Mouse (Mus musculus): ENCODE results near the gene Srrm2. TPM values are rescaled to one million over a fixed set of nuclear protein-coding genes. Genes with fewer than 3 reads are reported as not detected.
A peak's percentile ranks its signal among the peaks of the same experiment; 100 is the strongest.

Gene Srrm2
- polyA plus RNA-seq, 1 experiment from 2014 or later: 416 TPM

- H3K36me3 ChIP-seq: peaks cover 99% of the 10 kb centered on the region
Observed at GRCm38 (mm10) chr17:23819235-23819634, 28.9 kb downstream of the Srrm2 start.

GRCm38 (mm10) chr17:23820731-23821130, 30.4 kb downstream of the Srrm2 start:
- Histone ChIP-seq H3K36me3 (peaks cover 99% of the 10 kb centered on the region), H3K4me3 (no peak overlapping the region), H3K4me2 (no peak overlapping the region), H3K4me1 (no peaks in the 10 kb centered on the region), H3K9ac (no peak overlapping the region), H3K27me3 (no peaks in the 10 kb centered on the region), H3K9me3 (peaks cover 12% of the 10 kb centered on the region; the same call in 1 of the 2 replicates), H3K27ac (no peak overlapping the region)
- 97% methylated on average over 5 of the region's 5 CpGs for WGBS
- ATAC-seq (ENCODE audit: borderline replicate concordance, extremely low read depth, low FRiP score, low TSS enrichment): no peak

More at GRCm38 (mm10) chr17:23819235-23819634, 28.9 kb downstream of the Srrm2 start:
- H3K27ac ChIP-seq: no peak overlapping the region
- ATAC-seq (ENCODE audit: borderline replicate concordance, extremely low read depth, low FRiP score, low TSS enrichment): no peak
- no peak overlapping the region for H3K9ac ChIP-seq
- WGBS: 97% methylated on average over 25 of the region's 25 CpGs
- no peaks in the 10 kb centered on the region for H3K4me1 ChIP-seq
- no peak overlapping the region for H3K4me3 ChIP-seq
- no peak overlapping the region for H3K4me2 ChIP-seq
- no peaks in the 10 kb centered on the region for H3K27me3 ChIP-seq
- peaks cover 12% of the 10 kb centered on the region; the same call in 1 of the 2 replicates for H3K9me3 ChIP-seq

GRCm38 (mm10) chr17:23822094-23822493, 31.8 kb downstream of the Srrm2 start:
- H3K4me1 ChIP-seq: peaks cover 5% of the 10 kb centered on the region
- no peak overlapping the region for H3K4me2 ChIP-seq
- peaks cover 97% of the 10 kb centered on the region for H3K36me3 ChIP-seq
- no peaks in the 10 kb centered on the region for H3K27me3 ChIP-seq
- peaks cover 12% of the 10 kb centered on the region; the same call in 1 of the 2 replicates for H3K9me3 ChIP-seq
- ATAC-seq (ENCODE audit: borderline replicate concordance, extremely low read depth, low FRiP score, low TSS enrichment): peak; percentile 27; the same call in 1 of the 2 replicates
- no peak overlapping the region for H3K9ac ChIP-seq
- WGBS: 54% methylated on average over 5 of the region's 6 CpGs
- H3K4me3 ChIP-seq: no peak overlapping the region
- no peak overlapping the region for H3K27ac ChIP-seq

GRCm38 (mm10) chr17:23823018-23823417, 32.7 kb downstream of the Srrm2 start:
- Histone ChIP-seq H3K9ac (no peak overlapping the region), H3K4me1 (peaks cover 14% of the 10 kb centered on the region), H3K36me3 (peaks cover 88% of the 10 kb centered on the region), H3K9me3 (peaks cover 11% of the 10 kb centered on the region; the same call in 1 of the 2 replicates), H3K4me2 (no peak overlapping the region), H3K27ac (no peak overlapping the region), H3K4me3 (no peak overlapping the region), H3K27me3 (no peaks in the 10 kb centered on the region)
- no peak for ATAC-seq (ENCODE audit: borderline replicate concordance, extremely low read depth, low FRiP score, low TSS enrichment)
- 80% methylated on average over 16 of the region's 16 CpGs for WGBS

- Histone ChIP-seq H3K9me3 (peaks cover 5% of the 10 kb centered on the region; the same call in 1 of the 2 replicates), H3K27me3 (no peaks in the 10 kb centered on the region), H3K36me3 (peaks cover 82% of the 10 kb centered on the region), H3K4me3 (no peak overlapping the region), H3K27ac (no peak overlapping the region), H3K4me2 (no peak overlapping the region), H3K9ac (no peak overlapping the region), H3K4me1 (peaks cover 16% of the 10 kb centered on the region)
- ATAC-seq (ENCODE audit: borderline replicate concordance, extremely low read depth, low FRiP score, low TSS enrichment): no peak
- WGBS: 88% methylated on average over 12 of the region's 12 CpGs
Observed at GRCm38 (mm10) chr17:23823614-23824013, 33.3 kb downstream of the Srrm2 start.

- Histone ChIP-seq H3K4me1 (peaks cover 16% of the 10 kb centered on the region), H3K36me3 (peaks cover 63% of the 10 kb centered on the region), H3K4me3 (no peak overlapping the region), H3K27me3 (no peaks in the 10 kb centered on the region), H3K9me3 (no peaks in the 10 kb centered on the region), H3K4me2 (no peak overlapping the region), H3K9ac (no peak overlapping the region), H3K27ac (no peak overlapping the region)
- 75% methylated on average over 4 of the region's 4 CpGs for WGBS
- no peak for ATAC-seq (ENCODE audit: borderline replicate concordance, extremely low read depth, low FRiP score, low TSS enrichment)
Observed at GRCm38 (mm10) chr17:23825591-23825990, 35.3 kb downstream of the Srrm2 start.

- peak; percentile 70 for ATAC-seq (ENCODE audit: borderline replicate concordance, extremely low read depth, low FRiP score, low TSS enrichment)
- peak overlapping the region; percentile 71 for H3K4me2 ChIP-seq
- 0% methylated on average over 47 of the region's 47 CpGs for WGBS
- peak overlapping the region; percentile 79 for H3K27ac ChIP-seq
- peaks cover 16% of the 10 kb centered on the region for H3K27me3 ChIP-seq
- H3K9ac ChIP-seq: peak overlapping the region; percentile 73
- no peaks in the 10 kb centered on the region for H3K9me3 ChIP-seq
- H3K4me1 ChIP-seq: peaks cover 16% of the 10 kb centered on the region
- peak overlapping the region; percentile 75 for H3K4me3 ChIP-seq
- H3K36me3 ChIP-seq: peaks cover 35% of the 10 kb centered on the region
Observed at GRCm38 (mm10) chr17:23828271-23829001, 38.1 kb downstream of the Srrm2 start.

- peak within 1 kb of the TSS; percentile 71 for H3K4me2 ChIP-seq
- peak within 1 kb of the TSS; percentile 73 for H3K9ac ChIP-seq
- WGBS: under 1% methylated on average over 38 of the region's 42 CpGs
- peak within 1 kb of the TSS; percentile 75 for H3K4me3 ChIP-seq
- peak within 1 kb of the TSS; percentile 93 for H3K27ac ChIP-seq
- H3K9me3 ChIP-seq: no peaks in the 10 kb centered on the region
- H3K36me3 ChIP-seq: peaks cover 28% of the 10 kb centered on the region
- peaks cover 16% of the 10 kb centered on the region for H3K4me1 ChIP-seq
- ATAC-seq (ENCODE audit: borderline replicate concordance, extremely low read depth, low FRiP score, low TSS enrichment): peak; percentile 93
- peaks cover 21% of the 10 kb centered on the region for H3K27me3 ChIP-seq
Observed at GRCm38 (mm10) chr17:23829064-23829619, 38.8 kb downstream of the Srrm2 start, which contains the start of gene Elob. Gene Elob (minus strand): TSS chr17:23829136.

GRCm38 (mm10) chr17:23831201-23831600, 40.9 kb downstream of the Srrm2 start:
- H3K4me3 ChIP-seq: no peak overlapping the region
- WGBS: 96% methylated on average over 1 of the region's 1 CpGs
- H3K4me2 ChIP-seq: no peak overlapping the region
- no peak for ATAC-seq (ENCODE audit: borderline replicate concordance, extremely low read depth, low FRiP score, low TSS enrichment)
- H3K9ac ChIP-seq: no peak overlapping the region
- H3K4me1 ChIP-seq: peaks cover 16% of the 10 kb centered on the region
- H3K9me3 ChIP-seq: no peaks in the 10 kb centered on the region
- H3K36me3 ChIP-seq: peaks cover 8% of the 10 kb centered on the region
- H3K27ac ChIP-seq: no peak overlapping the region
- peaks cover 21% of the 10 kb centered on the region for H3K27me3 ChIP-seq

GRCm38 (mm10) chr17:23836006-23836575, 45.8 kb downstream of the Srrm2 start, which contains the start of gene Prss33:
Gene Prss33 (minus strand): TSS chr17:23836056.
- Histone ChIP-seq H3K4me3 (no peak within 1 kb of the TSS), H3K27me3 (peaks cover 21% of the 10 kb centered on the region), H3K27ac (no peak within 1 kb of the TSS), H3K36me3 (no peaks in the 10 kb centered on the region), H3K9ac (no peak within 1 kb of the TSS), H3K9me3 (no peaks in the 10 kb centered on the region), H3K4me2 (no peak within 1 kb of the TSS), H3K4me1 (no peaks in the 10 kb centered on the region)
- no peak for ATAC-seq (ENCODE audit: borderline replicate concordance, extremely low read depth, low FRiP score, low TSS enrichment)
- WGBS: 75% methylated on average over 8 of the region's 8 CpGs

- Histone ChIP-seq H3K4me1 (no peaks in the 10 kb centered on the region), H3K9me3 (no peaks in the 10 kb centered on the region), H3K27ac (no peak overlapping the region), H3K36me3 (no peaks in the 10 kb centered on the region), H3K4me3 (no peak overlapping the region), H3K27me3 (0 out of 2 replicates have a peak, but pooled peaks cover 4% of the 10 kb centered on the region), H3K4me2 (no peak overlapping the region), H3K9ac (no peak overlapping the region)
- ATAC-seq (ENCODE audit: borderline replicate concordance, extremely low read depth, low FRiP score, low TSS enrichment): 0 out of 2 replicates have a peak, but pooled peaks have one; percentile 31
- 34% methylated on average over 4 of the region's 4 CpGs for WGBS
Observed at GRCm38 (mm10) chr17:23841145-23841544, 50.8 kb downstream of the Srrm2 start.
